Mouse (Mus musculus) cerebellum, adult 9-10 months (tissue): ENCODE results near the gene Serpine2.

Experiments used
- DNase-seq: peaks from one replicate; pipeline ENCODE4 v3.0.0; 2022

The Serpine2 gene

DNA sequence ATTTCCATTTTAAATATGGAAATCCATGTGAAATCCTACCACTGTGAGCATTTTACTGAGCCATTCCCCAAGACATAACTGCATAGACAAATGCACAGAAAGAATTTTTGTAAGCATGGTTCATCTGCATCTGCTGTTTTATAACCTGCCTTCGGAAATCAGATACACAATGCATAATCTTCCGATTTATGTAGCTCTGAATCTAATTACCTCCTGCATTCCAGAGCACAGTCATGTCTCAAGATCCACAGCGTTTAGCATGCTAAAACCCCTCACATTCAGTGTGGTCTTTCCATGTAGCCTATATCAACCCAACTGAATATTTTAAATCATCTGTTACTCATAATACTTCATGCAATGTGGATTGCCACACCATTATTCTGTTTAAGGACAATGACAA lies 51.5 kb downstream of the Serpine2 start:
- DNase-seq, result no peak

- no peak for DNase-seq
Observed at GRCm38 (mm10) chr1:79806865-79807264, 54.1 kb downstream of the Serpine2 start.

DNA sequence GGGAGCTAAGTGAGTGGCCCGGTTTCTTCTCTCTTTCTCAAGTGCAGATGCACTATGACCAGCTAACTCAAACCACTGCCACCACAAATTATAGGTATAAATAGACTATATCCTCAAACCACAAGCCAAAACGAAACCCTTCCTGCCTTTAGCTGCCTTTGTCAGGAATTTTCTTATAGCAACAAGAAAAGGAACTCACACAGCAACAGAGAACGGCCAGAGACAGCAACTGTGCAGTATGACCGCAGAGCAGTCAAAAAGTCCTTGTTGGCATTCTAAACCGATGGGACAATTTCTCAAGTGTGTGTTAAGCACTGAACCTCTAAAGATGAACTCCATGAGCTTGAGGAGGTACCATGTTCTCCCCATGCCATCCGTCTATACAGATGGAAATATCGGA lies 57.4 kb downstream of the Serpine2 start:
- no peak for DNase-seq

DNA sequence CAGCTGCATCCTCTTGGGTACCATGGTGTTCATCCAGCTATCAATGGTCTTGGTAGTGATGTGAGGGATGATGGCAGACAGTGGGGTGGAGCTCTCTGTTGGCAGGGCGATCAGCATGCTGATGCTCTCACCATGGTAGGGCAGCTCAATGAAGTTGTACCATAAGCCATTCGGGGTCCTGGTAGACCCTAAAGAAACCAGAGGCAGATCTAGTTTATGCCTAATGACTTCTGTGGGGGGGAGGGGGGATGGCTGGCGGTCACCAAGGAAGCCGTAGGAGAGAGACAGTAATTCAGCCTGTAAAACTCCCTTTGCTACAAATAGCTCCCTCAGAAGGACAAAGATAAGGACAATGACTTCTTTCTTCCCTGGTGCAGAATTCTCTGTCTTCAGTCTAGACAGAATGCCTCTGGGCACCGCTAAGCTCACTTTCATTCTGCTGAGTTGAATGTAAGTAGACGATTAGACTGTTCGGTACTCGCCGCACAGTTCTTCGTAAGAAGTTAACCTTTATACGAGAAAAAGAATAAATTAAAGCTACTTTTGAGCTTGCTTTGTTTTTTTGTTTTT lies 58.0 kb downstream of the Serpine2 start:
- no peak for DNase-seq

- no peak for DNase-seq
Observed at GRCm38 (mm10) chr1:79797084-79797483, 63.9 kb downstream of the Serpine2 start.

DNA sequence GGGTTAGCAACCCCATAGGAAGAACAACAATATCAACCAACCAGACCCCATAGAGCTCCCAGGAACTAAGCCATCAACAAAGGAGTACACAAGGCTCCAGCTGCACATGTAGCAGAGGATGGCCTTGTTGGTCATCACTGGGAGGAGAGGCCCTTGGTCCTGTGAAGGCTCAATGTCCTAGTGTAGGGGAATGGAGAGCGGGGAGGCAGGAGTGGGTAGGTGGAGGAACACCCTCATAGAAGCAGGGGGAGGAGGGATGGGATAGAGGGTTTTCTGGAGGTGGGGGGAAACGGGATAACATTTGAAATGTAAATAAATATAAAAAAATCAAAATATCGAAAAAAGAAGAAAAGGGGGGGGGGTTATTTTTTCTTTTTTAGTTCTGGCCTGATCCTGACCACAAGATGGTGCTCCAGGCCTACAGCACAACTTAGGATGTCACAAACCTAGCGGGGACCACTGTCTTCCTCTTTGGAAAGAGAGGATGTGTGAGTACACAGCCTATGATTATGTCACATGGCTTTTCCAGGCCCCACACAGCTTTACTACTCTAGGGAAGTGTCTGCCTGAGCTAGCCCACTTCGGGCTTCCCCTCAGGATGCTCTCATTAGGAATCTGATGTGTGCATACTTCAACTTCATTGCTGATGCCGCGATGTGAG lies 74.6 kb downstream of the Serpine2 start:
- DNase-seq, result no peak

DNA sequence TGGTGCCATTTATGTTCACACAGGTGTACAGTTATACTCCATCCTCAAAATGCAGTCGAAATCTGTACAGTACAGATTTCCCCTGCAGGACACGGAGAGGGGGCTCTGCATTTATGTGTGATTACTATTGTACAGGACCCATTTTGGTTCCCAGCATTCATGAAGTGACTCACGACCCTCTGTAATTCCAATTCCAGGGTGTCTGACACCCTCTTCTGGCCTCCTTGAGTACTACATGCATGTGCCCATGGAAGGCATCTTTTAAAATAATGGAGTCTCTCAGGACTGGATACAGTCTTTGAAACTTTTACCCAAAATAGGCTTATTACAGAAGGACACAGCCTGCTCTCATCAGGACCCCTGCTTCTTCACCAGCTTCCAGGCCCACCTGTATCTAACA lies 78.5 kb downstream of the Serpine2 start:
- DNase-seq, result no peak

DNA sequence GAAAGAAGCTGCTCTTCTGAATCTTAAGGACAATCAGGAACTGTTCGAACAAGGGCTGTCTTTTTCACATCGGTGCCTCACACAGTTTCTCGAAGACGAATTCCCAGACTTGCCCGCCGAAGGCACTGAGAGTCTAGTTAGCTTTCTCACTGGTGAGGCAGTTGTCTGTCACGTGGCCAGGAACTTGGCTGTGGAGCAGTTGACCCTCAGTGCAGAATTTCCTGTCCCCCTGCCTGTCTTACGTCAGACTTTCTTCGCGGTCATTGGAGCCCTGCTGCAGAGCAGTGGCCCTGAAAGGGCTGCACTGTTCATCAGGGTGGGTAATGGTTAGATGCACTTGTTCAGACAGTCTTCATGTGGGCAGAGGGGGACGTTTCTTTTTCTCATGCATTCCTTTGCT lies 83.0 kb downstream of the Serpine2 start:
- no peak for DNase-seq

- DNase-seq, result peak; percentile 98
Observed at GRCm38 (mm10) chr1:79775927-79776458, 85.0 kb downstream of the Serpine2 start, which contains the start of the genes Mrpl44 and Wdfy1. Gene Mrpl44, plus strand, starts transcription at chr1:79776018. Gene Wdfy1, minus strand, starts transcription at chr1:79776143.

GRCm38 (mm10) chr1:79774164-79774780 lies 86.7 kb downstream of the Serpine2 start:
- no peak for DNase-seq

DNA sequence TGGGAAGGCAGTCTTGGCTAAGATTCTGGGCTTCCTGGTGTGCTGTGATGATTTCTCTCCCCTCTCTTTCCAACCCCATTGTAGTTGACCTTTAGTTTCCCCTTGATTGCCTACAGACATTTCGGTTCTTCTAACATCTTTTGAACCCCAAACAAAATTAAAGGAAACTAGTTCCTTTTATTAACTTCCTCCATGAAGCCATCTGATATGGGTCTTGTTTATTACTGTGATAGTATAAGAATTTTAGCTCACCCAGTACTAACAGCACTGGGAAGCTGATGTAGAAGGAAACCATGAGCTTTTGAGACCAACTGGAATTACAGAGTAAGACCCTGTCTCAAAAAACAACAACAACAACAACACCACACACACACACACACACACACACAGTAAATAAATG lies 92.7 kb downstream of the Serpine2 start:
- DNase-seq, result no peak

- DNase-seq, result no peak
Observed at GRCm38 (mm10) chr1:79764483-79764882, 96.5 kb downstream of the Serpine2 start.

DNA sequence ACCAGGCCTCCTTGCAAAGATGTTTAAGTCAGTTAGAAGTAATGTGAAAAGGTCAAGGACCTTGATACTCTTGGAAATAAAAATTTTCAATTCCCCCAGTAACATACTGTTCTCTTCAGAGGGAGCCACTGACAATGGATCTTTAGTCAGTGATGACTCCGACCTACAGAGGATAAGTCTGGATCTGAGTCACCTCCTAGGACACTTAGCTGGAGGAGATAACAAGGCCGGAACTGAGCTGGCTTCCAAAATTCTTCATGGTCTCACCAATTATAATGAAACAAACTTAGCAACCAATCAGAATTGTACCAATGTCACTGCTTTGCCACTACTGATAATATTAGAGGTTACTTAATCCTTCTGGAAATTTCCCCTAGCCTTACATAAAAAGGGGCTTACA lies 96.9 kb downstream of the Serpine2 start:
- no peak for DNase-seq

GRCm38 (mm10) chr1:79762282-79763250 lies 98.4 kb downstream of the Serpine2 start:
- peak; percentile 37 for DNase-seq

GRCm38 (mm10) chr1:79761917-79762271 lies 99.1 kb downstream of the Serpine2 start:
- DNase-seq, result no peak

GRCm38 (mm10) chr1:79761106-79761916 lies 99.7 kb downstream of the Serpine2 start:
- DNase-seq, result peak; percentile 78

GRCm38 (mm10) chr1:79760656-79761055 lies 100.3 kb downstream of the Serpine2 start:
- peak; percentile 52 for DNase-seq

GRCm38 (mm10) chr1:79759436-79759972 lies 101.5 kb downstream of the Serpine2 start:
- DNase-seq, result no peak

- no peak for DNase-seq
Observed at GRCm38 (mm10) chr1:79759006-79759405, 102.0 kb downstream of the Serpine2 start.

DNA sequence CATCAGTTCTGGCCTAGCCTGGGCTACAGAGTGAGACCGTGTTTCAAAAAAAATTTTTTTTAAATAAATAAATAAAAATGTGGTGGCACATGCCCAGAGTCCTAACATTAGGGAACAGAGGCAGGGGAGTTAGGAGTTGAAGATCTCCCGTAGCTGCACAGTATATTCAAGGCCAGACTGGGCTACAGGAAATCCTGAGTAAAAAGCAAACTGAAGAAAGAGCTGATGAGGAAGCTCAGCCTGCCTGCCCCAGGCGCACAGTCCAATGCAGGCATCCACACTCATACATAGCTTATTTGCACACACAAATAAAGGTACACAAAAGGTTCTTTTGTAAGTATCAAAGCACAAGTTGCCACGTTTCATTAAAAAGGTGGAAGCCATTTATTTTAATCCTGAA lies 103.4 kb downstream of the Serpine2 start:
- no peak for DNase-seq

- DNase-seq, result no peak
Observed at GRCm38 (mm10) chr1:79757161-79757560, 103.8 kb downstream of the Serpine2 start.

DNA sequence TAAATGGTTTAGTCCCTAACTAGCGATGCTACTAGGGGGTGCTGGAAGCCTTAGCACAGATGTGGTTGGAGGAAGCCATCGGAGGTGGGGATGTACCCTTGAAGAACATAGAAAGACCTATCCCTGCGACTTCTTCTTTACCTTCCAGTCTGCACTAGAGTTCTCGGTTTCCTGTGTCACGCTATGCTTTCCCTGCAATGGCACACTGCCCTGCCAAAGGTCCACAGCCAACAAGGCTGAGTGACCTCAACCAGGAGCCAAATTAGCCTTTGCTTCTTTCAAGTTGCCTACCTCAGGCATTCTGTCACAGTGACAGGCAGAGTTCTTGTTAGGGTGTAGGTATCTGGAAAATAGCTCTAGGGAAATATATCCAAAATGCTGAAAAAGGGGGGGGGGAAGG lies 104.6 kb downstream of the Serpine2 start:
- DNase-seq, result no peak
